In the genomic region with DNA sequence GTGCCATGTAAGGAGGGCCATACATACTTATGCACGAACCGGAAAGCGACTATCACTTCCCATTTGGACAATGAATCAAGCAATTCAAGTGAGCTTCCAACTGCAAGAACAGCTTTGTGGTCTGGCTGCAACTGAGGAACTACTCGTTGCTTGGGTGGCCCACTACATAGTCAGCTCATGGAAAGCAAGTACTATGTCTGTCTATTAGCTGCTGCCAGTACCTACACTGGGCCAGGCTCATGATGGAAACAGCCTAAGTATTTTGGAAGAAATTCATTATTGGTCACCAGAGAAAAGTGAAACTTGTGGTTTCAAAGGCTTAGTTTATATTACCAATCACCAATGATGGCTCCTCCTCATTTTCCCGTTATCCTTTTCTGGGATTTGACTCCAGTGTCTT, we compare ENCODE assay signal across 22 mouse cellular contexts. TPM values are rescaled to one million over a fixed set of nuclear protein-coding genes. Genes with fewer than 3 reads are reported as not detected.
"Had no signal": no experiment of that assay in that cellular context is flagged by ENCODE, and none has a peak within 500 bp of the region (broad histone marks: within the 10 kb centered on the region; RNA-seq: fewer than 3 reads in every experiment).

No protein-coding gene starts in this region.

- ATAC-seq: midbrain, embryonic 16.5 days had no signal

- H3K27ac ChIP-seq: midbrain, embryonic 12.5 days; neural tube, embryonic 13.5 days; neural tube, embryonic 15.5 days; stomach, embryonic 15.5 days; stomach, postnatal 0 days had no signal

- H3K4me1 ChIP-seq: midbrain, embryonic 12.5 days; neural tube, embryonic 15.5 days; stomach, embryonic 15.5 days had no signal

- H3K9me3 ChIP-seq: midbrain, embryonic 12.5 days; neural tube, embryonic 13.5 days; neural tube, embryonic 15.5 days; stomach, embryonic 15.5 days had no signal

- DNase-seq: lung, adult 18-20 months; lung, embryonic 14.5 days; lung, postnatal 10 days; lung, postnatal 4 days; midbrain, embryonic 14.5 days; retina, postnatal 1 day; right cerebral cortex, adult 18-20 months; right cerebral cortex, postnatal 25 days; thymus, adult 2 months; thymus, postnatal 25 days; thymus, postnatal 4 days had no signal

- H3K36me3 ChIP-seq: midbrain, embryonic 12.5 days; neural tube, embryonic 13.5 days; neural tube, embryonic 15.5 days; stomach, embryonic 15.5 days had no signal

- H3K9ac ChIP-seq: lung, embryonic 14.5 days; midbrain, embryonic 12.5 days; neural tube, embryonic 13.5 days; neural tube, embryonic 15.5 days; stomach, embryonic 15.5 days had no signal

- H3K27me3 ChIP-seq: midbrain, embryonic 12.5 days; neural tube, embryonic 13.5 days; neural tube, embryonic 15.5 days; stomach, embryonic 15.5 days had no signal

- H3K4me2 ChIP-seq: lung, embryonic 14.5 days; midbrain, embryonic 12.5 days; neural tube, embryonic 13.5 days; neural tube, embryonic 15.5 days; stomach, embryonic 15.5 days had no signal

- H3K4me3 ChIP-seq: midbrain, embryonic 12.5 days; myocyte; neural tube, embryonic 13.5 days; neural tube, embryonic 15.5 days; stomach, embryonic 15.5 days had no signal

RNA-seq across cellular contexts. Expression of gene Lrrtm1, which starts 43.8 kb away (rescaled TPM):
- total RNA-seq: megakaryocyte, adult 5-6 weeks; megakaryocyte-erythroid progenitor cell, adult 5-6 weeks had no signal
- polyA plus RNA-seq: liver, embryonic 16.5 days; myocyte; spleen, adult 2 months had no signal
